Mouse (Mus musculus): ENCODE data around the gene Uhrf1. TPM values are rescaled to one million over a fixed set of nuclear protein-coding genes. Genes with fewer than 3 reads are reported as not detected.
A peak's percentile ranks its signal among the peaks of the same experiment; 100 is the strongest.

Gene Uhrf1
- polyA plus RNA-seq, 1 experiment from 2014 or later, result 13.8 TPM

GRCm38 (mm10) chr17:56303847-56304586, 896 bp downstream of the Uhrf1 start:
- peak; percentile 97 for ATAC-seq (ENCODE audit: low FRiP score)
- WGBS, result under 1% methylated on average over 68 of the region's 68 CpGs
- Histone ChIP-seq H3K9me3 (replicated peaks) (no peaks in the 10 kb centered on the region), H3K4me3 (replicated peaks) (peak overlapping the region; percentile 83), H3K4me1 (peaks cover 31% of the 10 kb centered on the region), H3K27ac (replicated peaks) (0 out of 2 replicates have a peak overlapping the region, but pooled peaks have one; percentile 41), H3K4me2 (peak overlapping the region; percentile 94), H3K27me3 (replicated peaks) (peaks cover 4% of the 10 kb centered on the region; the same call in 1 of the 2 replicates), H3K36me3 (no peaks in the 10 kb centered on the region), H3K9ac (replicated peaks) (peak overlapping the region; percentile 61)

GRCm38 (mm10) chr17:56304718-56305117, 1.6 kb downstream of the Uhrf1 start:
- H3K9ac ChIP-seq (replicated peaks), result peak overlapping the region; percentile 61; the same call in 1 of the 2 replicates
- peak overlapping the region; percentile 83 for H3K4me3 ChIP-seq (replicated peaks)
- peak overlapping the region; percentile 94 for H3K4me2 ChIP-seq
- H3K36me3 ChIP-seq, result no peaks in the 10 kb centered on the region
- ATAC-seq (ENCODE audit: low FRiP score), result peak; percentile 1; the same call in 1 of the 2 replicates
- H3K27me3 ChIP-seq (replicated peaks), result peaks cover 4% of the 10 kb centered on the region; the same call in 1 of the 2 replicates
- no peaks in the 10 kb centered on the region for H3K9me3 ChIP-seq (replicated peaks)
- WGBS, result 15% methylated on average over 11 of the region's 11 CpGs
- peaks cover 31% of the 10 kb centered on the region for H3K4me1 ChIP-seq
- H3K27ac ChIP-seq (replicated peaks), result no peak overlapping the region

GRCm38 (mm10) chr17:56305156-56305555, 2.0 kb downstream of the Uhrf1 start:
- no peaks in the 10 kb centered on the region for H3K36me3 ChIP-seq
- H3K4me2 ChIP-seq, result peak overlapping the region; percentile 94
- 0 out of 2 replicates have a peak overlapping the region, but pooled peaks have one; percentile 61 for H3K9ac ChIP-seq (replicated peaks)
- H3K4me1 ChIP-seq, result peaks cover 31% of the 10 kb centered on the region
- no peak overlapping the region for H3K27ac ChIP-seq (replicated peaks)
- H3K9me3 ChIP-seq (replicated peaks), result no peaks in the 10 kb centered on the region
- no peak for ATAC-seq (ENCODE audit: low FRiP score)
- H3K4me3 ChIP-seq (replicated peaks), result peak overlapping the region; percentile 83
- peaks cover 4% of the 10 kb centered on the region; the same call in 1 of the 2 replicates for H3K27me3 ChIP-seq (replicated peaks)
- WGBS, result 22% methylated on average over 9 of the region's 9 CpGs

GRCm38 (mm10) chr17:56305826-56306225, 2.7 kb downstream of the Uhrf1 start:
- Histone ChIP-seq H3K9ac (replicated peaks) (no peak overlapping the region), H3K4me1 (peaks cover 31% of the 10 kb centered on the region), H3K36me3 (no peaks in the 10 kb centered on the region), H3K27ac (replicated peaks) (no peak overlapping the region), H3K4me3 (replicated peaks) (no peak overlapping the region), H3K27me3 (replicated peaks) (peaks cover 4% of the 10 kb centered on the region; the same call in 1 of the 2 replicates), H3K4me2 (0 out of 2 replicates have a peak overlapping the region, but pooled peaks have one; percentile 94), H3K9me3 (replicated peaks) (no peaks in the 10 kb centered on the region)
- no peak for ATAC-seq (ENCODE audit: low FRiP score)
- 66% methylated on average over 8 of the region's 8 CpGs for WGBS

- 87% methylated on average over 6 of the region's 6 CpGs for WGBS
- no peak for ATAC-seq (ENCODE audit: low FRiP score)
Observed at GRCm38 (mm10) chr17:56308088-56308487, 5.0 kb downstream of the Uhrf1 start.

GRCm38 (mm10) chr17:56309191-56309945, 6.2 kb downstream of the Uhrf1 start:
- H3K4me2 ChIP-seq, result no peak overlapping the region
- peaks cover 19% of the 10 kb centered on the region for H3K4me1 ChIP-seq
- H3K9ac ChIP-seq (replicated peaks), result no peak overlapping the region
- no peaks in the 10 kb centered on the region for H3K9me3 ChIP-seq (replicated peaks)
- no peak for ATAC-seq (ENCODE audit: low FRiP score)
- no peak overlapping the region for H3K4me3 ChIP-seq (replicated peaks)
- H3K27me3 ChIP-seq (replicated peaks), result no peaks in the 10 kb centered on the region
- 89% methylated on average over 15 of the region's 15 CpGs for WGBS
- H3K27ac ChIP-seq (replicated peaks), result no peak overlapping the region
- H3K36me3 ChIP-seq, result no peaks in the 10 kb centered on the region

More at GRCm38 (mm10) chr17:56308088-56308487, 5.0 kb downstream of the Uhrf1 start:
- no peak overlapping the region for H3K27ac ChIP-seq (replicated peaks)
- H3K4me1 ChIP-seq, result peaks cover 26% of the 10 kb centered on the region
- H3K4me2 ChIP-seq, result no peak overlapping the region
- H3K4me3 ChIP-seq (replicated peaks), result no peak overlapping the region
- H3K9me3 ChIP-seq (replicated peaks), result no peaks in the 10 kb centered on the region
- H3K9ac ChIP-seq (replicated peaks), result no peak overlapping the region
- H3K27me3 ChIP-seq (replicated peaks), result peaks cover 4% of the 10 kb centered on the region; the same call in 1 of the 2 replicates
- no peaks in the 10 kb centered on the region for H3K36me3 ChIP-seq

GRCm38 (mm10) chr17:56324419-56324818, 21.3 kb downstream of the Uhrf1 start:
- Histone ChIP-seq H3K4me1 (peaks cover 30% of the 10 kb centered on the region), H3K9ac (replicated peaks) (no peak overlapping the region), H3K27me3 (replicated peaks) (no peaks in the 10 kb centered on the region), H3K4me2 (no peak overlapping the region), H3K36me3 (no peaks in the 10 kb centered on the region), H3K27ac (replicated peaks) (no peak overlapping the region), H3K4me3 (replicated peaks) (no peak overlapping the region), H3K9me3 (replicated peaks) (no peaks in the 10 kb centered on the region)
- no peak for ATAC-seq (ENCODE audit: low FRiP score)
- 54% methylated on average over 3 of the region's 3 CpGs for WGBS

DNA sequence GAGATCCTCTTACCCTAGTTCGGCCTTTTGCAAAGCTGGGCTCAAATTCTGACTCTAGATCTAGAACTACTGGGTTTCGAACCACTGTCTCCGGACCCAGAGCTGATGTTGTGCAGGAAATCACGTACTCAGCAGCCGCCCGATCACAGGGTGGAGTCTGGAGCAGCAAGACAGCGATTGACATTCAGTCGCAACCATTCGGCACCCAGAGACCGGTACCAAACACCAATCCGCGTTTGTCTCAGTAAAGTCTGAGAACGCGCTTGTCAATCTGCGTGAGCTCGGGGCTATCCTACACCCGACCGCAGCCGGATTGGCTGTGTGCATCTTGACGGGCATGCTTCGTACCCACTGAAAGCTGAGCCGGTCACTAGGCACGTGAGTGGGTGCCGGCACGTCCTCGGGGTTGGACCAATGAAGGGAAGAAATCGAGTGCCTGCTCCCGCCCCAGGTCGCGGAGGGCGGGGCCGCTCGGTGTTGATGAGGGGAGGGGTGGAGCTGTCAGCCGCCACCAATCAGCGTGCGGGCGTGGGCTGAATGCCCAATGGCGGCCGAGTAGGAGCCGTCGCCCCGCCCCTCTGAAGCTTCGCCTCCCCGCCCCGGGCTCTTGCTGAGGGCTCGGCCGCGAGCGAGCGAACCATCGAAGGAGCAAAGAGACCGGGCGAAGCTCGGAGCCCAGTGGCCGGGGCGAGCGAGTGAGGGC, 22.5 kb downstream of the Uhrf1 start, which contains the start of gene Kdm4b:
Gene Kdm4b, plus strand, starts transcription at position 613 of the 703 bp plus-strand sequence.
- ATAC-seq (ENCODE audit: low FRiP score), result peak; percentile 99
- Histone ChIP-seq H3K4me1 (peaks cover 41% of the 10 kb centered on the region), H3K36me3 (no peaks in the 10 kb centered on the region), H3K9me3 (replicated peaks) (no peaks in the 10 kb centered on the region), H3K4me3 (replicated peaks) (peak within 1 kb of the TSS; percentile 94), H3K27ac (replicated peaks) (peak within 1 kb of the TSS; percentile 96), H3K9ac (replicated peaks) (peak within 1 kb of the TSS; percentile 94), H3K27me3 (replicated peaks) (no peaks in the 10 kb centered on the region), H3K4me2 (peak within 1 kb of the TSS; percentile 83)
- under 1% methylated on average over 54 of the region's 57 CpGs for WGBS

DNA sequence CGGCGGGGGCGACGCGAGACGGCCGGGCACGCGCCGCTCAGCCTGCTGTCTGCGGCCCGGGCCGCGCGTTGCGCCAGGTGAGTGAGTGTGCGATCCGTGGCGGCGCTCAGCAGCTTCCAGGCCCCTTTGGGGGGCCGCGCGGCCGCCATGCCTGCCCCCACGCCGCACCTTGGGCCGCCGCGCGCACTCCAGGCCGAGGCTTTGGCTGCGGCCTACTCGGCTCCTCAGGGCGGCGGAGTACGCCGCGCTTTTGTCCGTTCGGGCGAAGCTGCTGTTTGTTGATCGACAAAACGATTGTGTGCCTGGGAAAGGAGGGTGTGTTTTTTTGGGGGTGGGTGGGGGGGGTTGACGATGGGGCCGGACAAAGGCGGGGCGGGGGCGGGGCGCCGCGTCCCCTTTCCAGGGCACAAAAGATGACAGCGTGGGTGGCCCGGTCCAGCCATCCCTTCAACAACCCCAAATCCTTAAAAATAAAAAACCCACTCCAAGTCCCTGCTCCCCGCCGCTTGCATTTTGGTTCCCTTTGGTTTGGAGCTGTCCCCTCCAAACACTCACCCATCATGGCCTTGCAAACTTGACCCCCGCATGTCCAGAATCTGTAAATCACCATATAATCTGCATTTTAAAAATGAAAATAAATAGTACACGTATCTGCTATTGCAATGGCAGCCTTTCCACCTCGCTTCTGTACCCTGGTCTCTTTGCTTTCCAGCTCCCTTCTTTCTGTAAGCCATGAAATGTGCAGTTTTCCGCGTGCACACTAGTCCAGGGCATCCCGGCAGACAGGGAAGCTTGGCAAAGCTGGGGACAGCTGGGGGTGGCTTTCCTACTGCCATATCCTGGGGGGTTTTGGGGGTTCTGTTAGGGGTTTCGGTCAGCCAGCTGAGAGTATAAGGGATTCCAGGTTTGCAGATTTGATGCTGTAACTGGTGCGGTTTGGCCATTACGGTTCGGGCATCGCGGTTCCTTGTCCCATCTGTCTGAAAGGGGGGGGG, 23.3 kb downstream of the Uhrf1 start:
- Histone ChIP-seq H3K27ac (replicated peaks) (peak overlapping the region; percentile 96), H3K4me2 (peak overlapping the region; percentile 83), H3K9ac (replicated peaks) (peak overlapping the region; percentile 94), H3K36me3 (no peaks in the 10 kb centered on the region), H3K9me3 (replicated peaks) (no peaks in the 10 kb centered on the region), H3K4me3 (replicated peaks) (peak overlapping the region; percentile 94), H3K4me1 (peaks cover 50% of the 10 kb centered on the region), H3K27me3 (replicated peaks) (no peaks in the 10 kb centered on the region)
- WGBS, result 2% methylated on average over 50 of the region's 67 CpGs
- peak; percentile 51 for ATAC-seq (ENCODE audit: low FRiP score)

DNA sequence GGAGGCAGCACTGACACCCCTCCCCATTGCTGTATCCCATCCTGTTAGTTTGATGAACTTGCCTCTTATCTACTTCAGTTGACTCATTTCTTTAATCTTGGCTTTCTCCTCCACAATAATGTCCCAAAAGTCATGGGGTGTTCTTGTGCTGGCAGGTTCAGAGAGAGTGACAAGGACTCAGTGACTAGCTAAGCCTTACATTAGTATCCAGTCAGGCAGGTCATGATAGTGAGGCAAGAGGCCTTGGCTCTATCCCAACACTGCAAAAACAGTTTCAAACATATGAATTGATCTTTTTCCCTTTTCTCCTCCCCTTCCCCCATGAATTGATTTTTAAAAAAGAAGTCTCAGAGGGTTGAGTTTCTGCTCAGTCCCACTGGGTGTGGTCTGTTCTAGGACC, 26.1 kb downstream of the Uhrf1 start:
- H3K4me2 ChIP-seq, result no peak overlapping the region
- peaks cover 73% of the 10 kb centered on the region for H3K4me1 ChIP-seq
- H3K36me3 ChIP-seq, result no peaks in the 10 kb centered on the region
- H3K27ac ChIP-seq (replicated peaks), result no peak overlapping the region
- no peaks in the 10 kb centered on the region for H3K27me3 ChIP-seq (replicated peaks)
- H3K9me3 ChIP-seq (replicated peaks), result no peaks in the 10 kb centered on the region
- ATAC-seq (ENCODE audit: low FRiP score), result no peak
- no peak overlapping the region for H3K9ac ChIP-seq (replicated peaks)
- no peak overlapping the region for H3K4me3 ChIP-seq (replicated peaks)

Data from neural tube, embryonic 15.5 days (tissue).